Mouse (Mus musculus) neutrophil, adult 59 days (primary cell): ENCODE results near the gene Gm21822. TPM values are rescaled to one million over a fixed set of nuclear protein-coding genes. Genes with fewer than 3 reads are reported as not detected.

ENCODE experiments used
- total RNA-seq, 2 experiments: library from RNA; stranded (reverse); gene quantifications; 1 replicate in 1 of 2; 2 replicates in 1 of 2; pipeline ENCODE4 v1.2.4; 2023

The Gm21822 gene
- not detected for total RNA-seq

DNA sequence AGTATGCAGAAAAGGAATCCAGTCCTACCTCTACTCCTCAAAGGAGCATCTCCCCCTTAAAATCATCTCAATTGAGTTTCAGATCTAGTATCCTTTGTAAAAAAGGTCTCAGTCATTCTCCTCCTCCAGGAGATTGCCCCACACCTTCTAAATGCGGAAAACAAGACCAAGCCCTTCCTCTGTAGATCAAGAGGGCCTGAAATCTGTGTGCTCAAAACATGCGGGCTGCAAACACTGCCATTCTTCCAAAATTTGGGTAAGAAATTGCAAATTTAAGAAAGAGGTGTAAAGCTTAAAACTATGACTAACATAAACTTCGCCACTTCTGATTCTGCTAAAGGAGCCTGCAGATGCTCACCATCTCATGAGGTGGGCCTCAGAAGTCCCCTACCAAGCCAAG, at the start of gene Gm21822:
Gene Gm21822 (plus strand): TSS at position 301 of the 400 bp plus-strand sequence.

